Mouse (Mus musculus): Measurements from ENCODE around the gene Ehbp1.

GRCm38 (mm10) chr11:21997561-21998140 lies 344.4 kb downstream of the Ehbp1 start:
- no peak for TF ChIP-seq GATA1 (IDR thresholded peaks at IDR 0.05; ENCODE audit: low read length)
- TF ChIP-seq TAL1 (IDR thresholded peaks at IDR 0.05; ENCODE audit: low read length) = no peak

All from erythroblast, embryonic 14.5 days (primary cell).